Mouse (Mus musculus) C2C12 (cell line): ENCODE measurements around the gene Rps6kc1.

Experiments
- CEBPB ChIP-seq: IDR thresholded peaks from one replicate; pipeline ENCODE4 v1.6.1; 2011; ENCODE audit warnings: low read depth, mild to moderate bottlenecking, control low read depth, moderate library complexity
- CTCF ChIP-seq: IDR thresholded peaks from one replicate; pipeline ENCODE4 v1.5.1; 2011; ENCODE audit not compliant: control insufficient read depth, insufficient read depth, insufficient read length

- TF ChIP-seq CTCF = no peak
- no peak for TF ChIP-seq CEBPB
Measured at GRCm38 (mm10) chr1:190893559-190894167, 17.9 kb downstream of the Rps6kc1 start.
